Comparison of ENCODE assay signal across 27 mouse cellular contexts in the genomic region with DNA sequence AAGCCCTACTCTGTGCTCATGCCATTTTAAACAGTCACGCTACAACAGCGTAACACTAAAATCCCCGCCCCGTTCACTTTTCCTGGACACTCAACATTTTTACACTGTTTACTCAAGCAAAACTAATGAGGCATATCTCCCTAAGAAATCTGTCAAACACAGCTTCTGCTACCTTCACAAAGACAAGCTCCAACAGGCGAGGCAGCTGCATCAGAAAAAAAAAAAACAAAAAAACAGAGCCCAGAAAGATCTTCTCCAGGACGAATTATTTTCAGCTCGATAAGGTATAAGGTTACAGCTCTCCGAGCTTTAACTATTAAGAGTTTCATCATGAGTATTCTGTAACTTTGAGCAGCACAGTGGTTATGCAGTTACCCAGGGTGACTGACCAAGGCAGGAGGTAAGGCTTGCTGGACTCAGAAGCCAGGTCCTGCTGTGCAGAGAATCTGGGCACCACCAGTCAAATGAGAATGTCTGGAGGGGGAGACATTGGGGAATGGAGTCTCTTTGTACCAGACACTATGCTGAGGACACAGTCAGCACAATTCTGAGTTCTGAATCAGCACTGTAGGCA.
DNase-seq lines count a peak whose midpoint lies in the region; ATAC-seq and TF ChIP-seq lines count a peak whose summit lies in the region.
"Had no signal": no experiment of that assay in that cellular context is flagged by ENCODE, and none has a peak within 500 bp of the region (broad histone marks: within the 10 kb centered on the region; RNA-seq: fewer than 3 reads in every experiment).

No protein-coding gene starts in this region.

- no peaks in the 10 kb centered on the region for H3K9me3 ChIP-seq in embryonic facial prominence, embryonic 14.5 days (ENCODE audit: control insufficient read depth, low read length)
- no peaks in the 10 kb centered on the region for H3K9me3 ChIP-seq in embryonic facial prominence, embryonic 10.5 days
- H3K9me3 ChIP-seq in kidney, postnatal 0 days (replicated peaks; ENCODE audit: low read length) = no peaks in the 10 kb centered on the region
- no peaks in the 10 kb centered on the region for H3K9me3 ChIP-seq in hindbrain, embryonic 11.5 days (ENCODE audit: control insufficient read depth, low read length)
- H3K9me3 ChIP-seq: embryonic facial prominence, embryonic 15.5 days; heart, embryonic 10.5 days; hindbrain, embryonic 10.5 days; lung, embryonic 15.5 days; neural tube, embryonic 13.5 days had no signal

- WGBS in embryonic facial prominence, embryonic 14.5 days = 43% methylated on average over 8 of the region's 8 CpGs
- WGBS in embryonic facial prominence, embryonic 10.5 days = 69% methylated on average over 8 of the region's 8 CpGs
- WGBS in kidney, postnatal 0 days = 29% methylated on average over 8 of the region's 8 CpGs
- WGBS in hindbrain, embryonic 11.5 days = 71% methylated on average over 8 of the region's 8 CpGs

- no peaks in the 10 kb centered on the region for H3K4me1 ChIP-seq in embryonic facial prominence, embryonic 14.5 days (ENCODE audit: control insufficient read depth, insufficient read depth, low read length)
- H3K4me1 ChIP-seq in embryonic facial prominence, embryonic 10.5 days = no peaks in the 10 kb centered on the region
- no peaks in the 10 kb centered on the region for H3K4me1 ChIP-seq in kidney, postnatal 0 days (replicated peaks; ENCODE audit: insufficient read depth, low read length)
- no peaks in the 10 kb centered on the region for H3K4me1 ChIP-seq in hindbrain, embryonic 11.5 days (replicated peaks; ENCODE audit: control insufficient read depth, insufficient read depth, low read length)
- H3K4me1 ChIP-seq: embryonic facial prominence, embryonic 15.5 days; heart, embryonic 10.5 days; lung, embryonic 15.5 days had no signal

- TF ChIP-seq POLR2A in myocyte (IDR thresholded peaks at IDR 0.05; ENCODE audit: insufficient read length, low read depth) = no peak

- H3K79me2 ChIP-seq in myocyte (ENCODE audit: control insufficient read depth, insufficient read depth) = no peaks in the 10 kb centered on the region

- H3K36me3 ChIP-seq in embryonic facial prominence, embryonic 14.5 days (ENCODE audit: control insufficient read depth, insufficient read depth, low read length) = no peaks in the 10 kb centered on the region
- H3K36me3 ChIP-seq in embryonic facial prominence, embryonic 10.5 days (replicated peaks) = no peaks in the 10 kb centered on the region
- no peaks in the 10 kb centered on the region for H3K36me3 ChIP-seq in kidney, postnatal 0 days (ENCODE audit: insufficient read depth, low read length)
- H3K36me3 ChIP-seq in myocyte (ENCODE audit: control insufficient read depth, insufficient read depth) = no peaks in the 10 kb centered on the region
- no peaks in the 10 kb centered on the region for H3K36me3 ChIP-seq in hindbrain, embryonic 11.5 days (ENCODE audit: control insufficient read depth, insufficient read depth, low read length)
- H3K36me3 ChIP-seq: embryonic facial prominence, embryonic 15.5 days; heart, embryonic 10.5 days; hindbrain, embryonic 10.5 days; lung, embryonic 15.5 days; neural tube, embryonic 13.5 days had no signal

- no peak overlapping the region for H3K9ac ChIP-seq in embryonic facial prominence, embryonic 14.5 days (ENCODE audit: low read depth, low read length)
- H3K9ac ChIP-seq in kidney, postnatal 0 days (ENCODE audit: low read depth, low read length) = no peak overlapping the region
- no peak overlapping the region for H3K9ac ChIP-seq in hindbrain, embryonic 11.5 days (ENCODE audit: low read depth, low read length)
- H3K9ac ChIP-seq: embryonic facial prominence, embryonic 15.5 days; lung, embryonic 15.5 days; neural tube, embryonic 13.5 days had no signal

- H3K4me3 ChIP-seq in embryonic facial prominence, embryonic 14.5 days (ENCODE audit: low read depth, low read length) = no peak overlapping the region
- no peak overlapping the region for H3K4me3 ChIP-seq in embryonic facial prominence, embryonic 10.5 days
- H3K4me3 ChIP-seq in kidney, postnatal 0 days (replicated peaks; ENCODE audit: low read depth, low read length) = no peak overlapping the region
- no peak overlapping the region for H3K4me3 ChIP-seq in myocyte
- H3K4me3 ChIP-seq in hindbrain, embryonic 11.5 days (ENCODE audit: low read depth, low read length) = no peak overlapping the region
- H3K4me3 ChIP-seq: embryonic facial prominence, embryonic 15.5 days; heart, embryonic 10.5 days; hindbrain, embryonic 10.5 days; lung, embryonic 15.5 days; neural tube, embryonic 13.5 days had no signal

- no peak for TF ChIP-seq CTCF in kidney, postnatal 0 days (IDR thresholded peaks at IDR 0.05; ENCODE audit: low read depth)

- no peak overlapping the region for H3K4me2 ChIP-seq in embryonic facial prominence, embryonic 14.5 days (ENCODE audit: low read depth, low read length)
- H3K4me2 ChIP-seq in kidney, postnatal 0 days (ENCODE audit: low read length) = no peak overlapping the region
- H3K4me2 ChIP-seq in myocyte (ENCODE audit: low read depth) = peak overlapping the region; percentile 13
- no peak overlapping the region for H3K4me2 ChIP-seq in hindbrain, embryonic 11.5 days (replicated peaks; ENCODE audit: low read depth, low read length)
- H3K4me2 ChIP-seq: embryonic facial prominence, embryonic 15.5 days; liver, embryonic 11.5 days; lung, embryonic 15.5 days; midbrain, embryonic 11.5 days; neural tube, embryonic 13.5 days had no signal

- no peaks in the 10 kb centered on the region; the same call in 1 of the 2 replicates for H3K27me3 ChIP-seq in embryonic facial prominence, embryonic 14.5 days (replicated peaks; ENCODE audit: control insufficient read depth, insufficient read depth, low read length)
- 0 out of 2 replicates have a peak, but pooled peaks cover 6% of the 10 kb centered on the region for H3K27me3 ChIP-seq in embryonic facial prominence, embryonic 10.5 days (replicated peaks; ENCODE audit: low read depth, poor library complexity, severe bottlenecking)
- H3K27me3 ChIP-seq in kidney, postnatal 0 days (ENCODE audit: insufficient read depth, low read length) = no peaks in the 10 kb centered on the region
- H3K27me3 ChIP-seq in myocyte (ENCODE audit: control insufficient read depth, insufficient read depth, insufficient read length) = no peaks in the 10 kb centered on the region
- no peaks in the 10 kb centered on the region for H3K27me3 ChIP-seq in hindbrain, embryonic 11.5 days (ENCODE audit: control insufficient read depth, insufficient read depth, low read length)
- H3K27me3 ChIP-seq: embryonic facial prominence, embryonic 15.5 days; lung, embryonic 15.5 days; neural tube, embryonic 13.5 days had no signal

- DNase-seq in embryonic facial prominence, embryonic 14.5 days (ENCODE audit: low spot score) = peak; percentile 60
- no peak for DNase-seq in embryonic facial prominence, embryonic 10.5 days (ENCODE audit: low spot score)
- DNase-seq in kidney, postnatal 0 days (ENCODE audit: low spot score) = peak; percentile 37
- DNase-seq in kidney, postnatal 36 days = no peak
- DNase-seq in Muller cell, postnatal 12 days (ENCODE audit: inconsistent ontology term) = peak; percentile 42
- DNase-seq in hindbrain, embryonic 11.5 days (ENCODE audit: low spot score) = no peak
- DNase-seq: adrenal gland, postnatal 25 days; B cell, adult 2 months; cerebellum, adult 11-12 months; cerebellum, postnatal 36 days; embryo, embryonic 11 days; gastrocnemius, postnatal 14 days; kidney, adult 2 months; layer of hippocampus, postnatal 36 days; thymus, adult 2 months; thymus, postnatal 36 days had no signal

- ATAC-seq in embryonic facial prominence, embryonic 14.5 days (ENCODE audit: low read depth) = no peak
- no peak for ATAC-seq in kidney, postnatal 0 days (replicated peaks; ENCODE audit: low FRiP score, low read depth)
- ATAC-seq in hindbrain, embryonic 11.5 days (ENCODE audit: low FRiP score) = no peak
- ATAC-seq: forebrain, embryonic 14.5 days; hindbrain, embryonic 16.5 days; midbrain, embryonic 16.5 days had no signal

- no peak overlapping the region for H3K27ac ChIP-seq in embryonic facial prominence, embryonic 14.5 days (replicated peaks; ENCODE audit: low read depth, low read length)
- no peak overlapping the region for H3K27ac ChIP-seq in embryonic facial prominence, embryonic 10.5 days (replicated peaks)
- no peak overlapping the region for H3K27ac ChIP-seq in kidney, postnatal 0 days
- no peak overlapping the region for H3K27ac ChIP-seq in hindbrain, embryonic 11.5 days (ENCODE audit: low read depth, low read length)
- H3K27ac ChIP-seq: embryonic facial prominence, embryonic 15.5 days; heart, embryonic 10.5 days; hindbrain, embryonic 10.5 days; lung, embryonic 15.5 days; neural tube, embryonic 13.5 days had no signal

- no peak overlapping the region for H3ac ChIP-seq in myocyte (ENCODE audit: control insufficient read depth, insufficient read length)

TF ChIP-seq in myocyte, 11 proteins besides CTCF, POLR2A, EP300 and RAD21:
- no peak for TF ChIP-seq MYOD1 (IDR thresholded peaks at IDR 0.05; ENCODE audit: control insufficient read depth in 1 of 3, insufficient read length in 2 of 3, low read depth in 2 of 3)
- TF ChIP-seq SRF (IDR thresholded peaks at IDR 0.05; ENCODE audit: control insufficient read depth, insufficient read length, low read depth) = no peak
- no peak for TF ChIP-seq TCF12 (IDR thresholded peaks at IDR 0.05; ENCODE audit: insufficient read depth, poor library complexity, severe bottlenecking)
- no peak for TF ChIP-seq E2F4 (IDR thresholded peaks at IDR 0.05; ENCODE audit: insufficient read depth)
- no peak for TF ChIP-seq POLR2AphosphoS2 (IDR thresholded peaks at IDR 0.05; ENCODE audit: insufficient read length, low read depth)
- no peak for TF ChIP-seq REST (IDR thresholded peaks at IDR 0.05; ENCODE audit: insufficient read depth, insufficient read length)
- TF ChIP-seq MAX (IDR thresholded peaks at IDR 0.05; ENCODE audit: low read depth) = no peak
- no peak for TF ChIP-seq USF1 (IDR thresholded peaks at IDR 0.05; ENCODE audit: low read depth)
- TF ChIP-seq CEBPB (IDR thresholded peaks at IDR 0.05; ENCODE audit: insufficient read depth, poor library complexity, severe bottlenecking) = no peak
- TF ChIP-seq TCF3 (IDR thresholded peaks at IDR 0.05; ENCODE audit: insufficient read length, low read depth) = no peak
- no peak for TF ChIP-seq MYOG (IDR thresholded peaks at IDR 0.05; ENCODE audit: control insufficient read depth in 1 of 3, insufficient read depth in 1 of 3, insufficient read length in 2 of 3, low read depth in 2 of 3)

Comparison
In these comparisons a context has a peak if more than half of its experiments do, and no peak if none do; other contexts are left out.
1. DNase-seq: peak in embryonic facial prominence, embryonic 14.5 days (single experiment), kidney, postnatal 0 days (single experiment) and Muller cell, postnatal 12 days (single experiment); none in embryonic facial prominence, embryonic 10.5 days (single experiment), kidney, postnatal 36 days (0 of 2) and hindbrain, embryonic 11.5 days (single experiment).